Mouse (Mus musculus): Measurements from ENCODE around the gene Tmc4.

Gene Tmc4

GRCm38 (mm10) chr7:3630478-3630815 lies 46.9 kb downstream of the Tmc4 start:
- no peak for DNase-seq

GRCm38 (mm10) chr7:3629543-3630477 lies 47.5 kb downstream of the Tmc4 start, which contains the start of the genes Tfpt and Prpf31:
Tfpt (minus strand) TSS chr7:3629929.
Prpf31 (plus strand) TSS chr7:3629985.
- peak; percentile 91 for DNase-seq

GRCm38 (mm10) chr7:3629030-3629429 lies 48.3 kb downstream of the Tmc4 start:
- DNase-seq = no peak

- DNase-seq = peak; percentile 88
These were observed 59.9 kb downstream of the Tmc4 start, which contains the start of gene Ndufa3 for GRCm38 (mm10) chr7:3617242-3617995. Ndufa3 (plus strand) TSS chr7:3617373.

GRCm38 (mm10) chr7:3616389-3617241 lies 60.7 kb downstream of the Tmc4 start:
- DNase-seq = no peak

- no peak for DNase-seq
These were observed 61.3 kb downstream of the Tmc4 start, which contains the start of gene Oscar for GRCm38 (mm10) chr7:3616057-3616388. Oscar (minus strand) TSS chr7:3616157.
